Mouse (Mus musculus) testis, adult 2 months (tissue): ENCODE results near the gene Slc13a3. TPM values are rescaled to one million over a fixed set of nuclear protein-coding genes. Genes with fewer than 3 reads are reported as not detected.
A peak's percentile ranks its signal among the peaks of the same experiment; 100 is the strongest.
"Not testable (repeated sequence)": the region's sequence is repeated elsewhere in the genome, so short reads cannot be mapped to it uniquely, and the experiment has no call there.

Experiments
- H3K27ac ChIP-seq: fragments of 200-500 bp; 2 replicates; pipeline ENCODE4 v1.5.1; 2012; ENCODE audit warnings: low read depth, low read length; ENCODE audit not compliant: control insufficient read depth, insufficient read depth
- H3K27me3 ChIP-seq: fragments of 200-500 bp; 2 replicates; pipeline ENCODE4 v1.6.1; 2012; ENCODE audit warnings: mild to moderate bottlenecking, low read length, moderate library complexity; ENCODE audit not compliant: control insufficient read depth, insufficient read depth
- H3K36me3 ChIP-seq: fragments of 200-500 bp; 2 replicates; pipeline ENCODE4 v1.6.1; 2012; ENCODE audit warnings: mild to moderate bottlenecking, low read length; ENCODE audit not compliant: control insufficient read depth, insufficient read depth
- H3K4me1 ChIP-seq: fragments of 200-500 bp; 2 replicates; pipeline ENCODE4 v1.6.1; 2012; ENCODE audit warnings: low read length; ENCODE audit not compliant: control insufficient read depth, insufficient read depth
- H3K4me3 ChIP-seq: fragments of 200-500 bp; 2 replicates; pipeline ENCODE4 v1.5.1; 2012; ENCODE audit warnings: low read depth, mild to moderate bottlenecking, low read length, moderate library complexity, mixed read lengths; ENCODE audit not compliant: control insufficient read depth
- CTCF ChIP-seq: fragments of 200-500 bp; IDR thresholded peaks from 2 replicates; pipeline ENCODE4 v1.5.1; 2012; ENCODE audit warnings: low read depth, mild to moderate bottlenecking, inconsistent platforms, low read length, moderate library complexity; ENCODE audit not compliant: control insufficient read depth, insufficient read depth, insufficient replicate concordance
- POLR2A ChIP-seq: fragments of 200-500 bp; IDR thresholded peaks from 2 replicates; pipeline ENCODE4 v1.6.1; 2012; ENCODE audit warnings: low read depth, mild to moderate bottlenecking, inconsistent platforms, low read length, moderate library complexity; ENCODE audit not compliant: control insufficient read depth
- polyA plus RNA-seq: library from polyadenylated mRNA; depleted of rRNA; stranded (reverse); fragments of >200 nt; gene quantifications from 2 replicates; pipeline ENCODE4 v1.2.3, GENCODE M21; 2012; rRNA removed

The Slc13a3 gene
- polyA plus RNA-seq: 0.67 and 0.85 TPM in 2 replicates

- no peak within 1 kb of the TSS for H3K27ac ChIP-seq
- H3K4me1 ChIP-seq: peaks cover 6% of the 10 kb centered on the region
- no peak within 1 kb of the TSS for H3K4me3 ChIP-seq
- H3K36me3 ChIP-seq: no peaks in the 10 kb centered on the region
- TF ChIP-seq POLR2A: no peak
- TF ChIP-seq CTCF: no peak
- no peaks in the 10 kb centered on the region for H3K27me3 ChIP-seq
Measured at GRCm38 (mm10) chr2:165473003-165473402, at the start of gene Slc13a3. Gene Slc13a3 (minus strand): TSS chr2:165473230.

DNA sequence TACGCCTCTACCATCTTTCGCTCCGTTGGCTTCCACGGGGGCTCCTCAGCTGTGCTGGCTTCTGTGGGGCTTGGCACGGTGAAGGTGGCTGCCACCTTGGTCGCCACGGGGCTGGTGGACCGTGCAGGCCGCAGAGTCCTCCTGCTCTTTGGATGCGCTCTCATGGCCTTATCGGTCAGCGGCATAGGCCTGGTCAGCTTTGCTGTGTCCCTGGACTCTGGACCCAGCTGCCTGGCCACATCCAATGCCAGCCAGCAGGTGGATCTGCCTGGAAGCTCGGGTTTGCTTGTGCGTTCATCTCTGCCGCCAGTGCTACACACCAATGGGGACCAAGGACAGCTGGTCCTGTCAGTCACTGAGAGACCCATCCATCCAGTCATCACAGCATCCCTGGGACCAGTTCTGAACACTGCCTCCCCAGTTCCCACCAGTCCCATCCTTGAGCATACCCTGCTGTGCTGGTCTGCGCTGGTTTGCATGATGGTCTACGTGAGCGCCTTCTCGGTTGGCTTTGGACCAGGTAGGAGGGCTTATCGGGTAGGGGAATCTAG is 42.2 kb upstream of the Slc13a3 start:
- TF ChIP-seq POLR2A: no peak
- no peak for TF ChIP-seq CTCF
- Histone ChIP-seq H3K36me3 (no peaks in the 10 kb centered on the region), H3K4me3 (no peak overlapping the region), H3K27me3 (no peaks in the 10 kb centered on the region), H3K27ac (no peak overlapping the region), H3K4me1 (peaks cover 5% of the 10 kb centered on the region)

GRCm38 (mm10) chr2:165512870-165513600 is 40.0 kb upstream of the Slc13a3 start:
- H3K27ac ChIP-seq: peak overlapping the region; percentile 12
- H3K4me3 ChIP-seq: no peak overlapping the region
- TF ChIP-seq CTCF (no peak), POLR2A (no peak)
- peaks cover 5% of the 10 kb centered on the region for H3K4me1 ChIP-seq
- no peaks in the 10 kb centered on the region for H3K36me3 ChIP-seq
- no peaks in the 10 kb centered on the region for H3K27me3 ChIP-seq

GRCm38 (mm10) chr2:165512426-165512825 is 39.4 kb upstream of the Slc13a3 start:
- no peaks in the 10 kb centered on the region for H3K27me3 ChIP-seq
- peak overlapping the region; percentile 7 for H3K27ac ChIP-seq
- no peak overlapping the region for H3K4me3 ChIP-seq
- peaks cover 5% of the 10 kb centered on the region for H3K4me1 ChIP-seq
- no peak for TF ChIP-seq POLR2A
- TF ChIP-seq CTCF: no peak
- H3K36me3 ChIP-seq: no peaks in the 10 kb centered on the region

GRCm38 (mm10) chr2:165511530-165511929 is 38.5 kb upstream of the Slc13a3 start:
- not testable (repeated sequence) for H3K4me1 ChIP-seq, H3K4me3 ChIP-seq, H3K36me3 ChIP-seq, H3K27ac ChIP-seq, H3K27me3 ChIP-seq

DNA sequence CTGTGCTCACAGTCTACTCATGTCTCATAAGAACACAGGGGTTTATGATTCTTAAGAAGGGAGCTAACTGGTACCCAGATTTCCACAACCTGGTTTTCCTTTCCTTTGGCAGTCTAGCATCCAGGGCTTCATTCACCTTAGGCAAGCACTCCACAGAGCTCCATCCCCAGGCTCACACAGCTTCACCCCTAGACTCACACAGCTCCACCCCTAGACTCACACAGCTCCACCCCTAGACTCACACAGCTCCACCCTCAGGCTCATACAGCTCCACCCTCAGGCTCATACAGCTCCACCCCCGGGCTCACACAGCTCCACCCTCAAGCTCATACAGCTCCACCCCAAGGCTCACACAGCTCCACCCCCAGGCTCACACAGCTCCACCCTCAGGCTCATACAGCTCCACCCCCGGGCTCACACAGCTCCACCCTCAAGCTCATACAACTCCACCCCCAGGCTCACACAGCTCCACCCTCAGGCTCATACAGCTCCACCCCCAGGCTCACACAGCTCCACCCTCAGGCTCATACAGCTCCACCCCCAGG is 38.0 kb upstream of the Slc13a3 start:
- H3K4me1 ChIP-seq, H3K4me3 ChIP-seq: not testable (repeated sequence)

DNA sequence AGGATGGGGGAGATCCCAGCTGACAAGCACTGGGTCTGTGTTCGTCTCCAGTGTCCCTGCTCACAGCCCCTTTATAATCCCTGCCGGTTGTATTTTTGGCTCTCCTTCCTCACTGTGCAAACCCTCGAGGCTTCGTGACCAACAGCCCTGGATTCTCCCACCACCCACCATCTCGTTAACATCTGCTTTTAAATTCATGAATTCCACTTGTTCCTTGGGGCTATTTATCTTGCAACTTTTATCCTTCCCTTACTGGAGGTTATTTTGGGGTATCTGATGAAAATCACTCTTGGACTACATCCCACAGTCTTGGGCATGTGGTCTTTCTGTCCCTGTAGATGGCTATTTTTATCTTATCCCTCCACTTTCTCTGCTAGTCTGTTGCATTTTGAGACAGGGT is 37.4 kb upstream of the Slc13a3 start:
- H3K4me1 ChIP-seq: peaks cover 5% of the 10 kb centered on the region
- TF ChIP-seq CTCF (no peak), POLR2A (no peak)
- H3K27ac ChIP-seq: no peak overlapping the region
- H3K36me3 ChIP-seq: no peaks in the 10 kb centered on the region
- H3K27me3 ChIP-seq: no peaks in the 10 kb centered on the region
- H3K4me3 ChIP-seq: no peak overlapping the region

More for the DNA sequence above, 38.0 kb upstream of the Slc13a3 start:
- H3K27ac ChIP-seq, H3K27me3 ChIP-seq, H3K36me3 ChIP-seq: not testable (repeated sequence)

- no peak overlapping the region for H3K27ac ChIP-seq
- no peaks in the 10 kb centered on the region for H3K36me3 ChIP-seq
- TF ChIP-seq CTCF: no peak
- TF ChIP-seq POLR2A: no peak
- no peak overlapping the region for H3K4me3 ChIP-seq
- H3K27me3 ChIP-seq: no peaks in the 10 kb centered on the region
- peaks cover 5% of the 10 kb centered on the region for H3K4me1 ChIP-seq
Measured at GRCm38 (mm10) chr2:165509686-165510085, 36.7 kb upstream of the Slc13a3 start.
